Mouse (Mus musculus): Measurements from ENCODE around the gene Cacnb1.

DNA sequence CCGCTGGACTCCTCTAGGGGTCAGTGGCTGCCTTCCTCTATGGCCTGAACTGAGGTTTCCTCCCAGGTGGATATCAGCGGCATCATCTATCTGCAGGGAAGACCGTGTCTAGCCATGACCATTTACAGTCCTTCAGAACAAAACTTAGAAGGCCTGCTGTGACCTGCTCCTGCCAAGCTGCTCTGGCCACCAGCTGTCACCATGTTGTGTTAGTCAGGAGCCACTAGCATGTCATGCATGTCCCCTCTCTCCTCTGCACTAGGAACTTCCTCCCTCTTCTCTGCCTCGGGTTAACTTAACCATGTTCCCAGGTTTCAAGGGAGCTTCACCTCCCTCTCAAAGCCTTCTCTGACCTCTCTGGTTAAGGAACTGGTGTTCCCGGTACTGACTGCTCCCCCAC, 23.1 kb downstream of the Cacnb1 start:
- TF ChIP-seq CTCF (conservative IDR thresholded peaks at IDR 0.05; ENCODE audit: insufficient read depth, insufficient read length, low read depth, low read length), result no peak
- TF ChIP-seq POLR2A (IDR thresholded peaks at IDR 0.05; ENCODE audit: low read depth, low read length), result no peak

All from kidney, adult 2 months (tissue).